Mouse (Mus musculus): ENCODE measurements at regions not wholly inside any gene's neighbourhood (a gene's known extent, or its start where the extent isn't known, plus 50 kb on each side); places are given as distances from the start of the nearest gene placed in this dataset.

DNA sequence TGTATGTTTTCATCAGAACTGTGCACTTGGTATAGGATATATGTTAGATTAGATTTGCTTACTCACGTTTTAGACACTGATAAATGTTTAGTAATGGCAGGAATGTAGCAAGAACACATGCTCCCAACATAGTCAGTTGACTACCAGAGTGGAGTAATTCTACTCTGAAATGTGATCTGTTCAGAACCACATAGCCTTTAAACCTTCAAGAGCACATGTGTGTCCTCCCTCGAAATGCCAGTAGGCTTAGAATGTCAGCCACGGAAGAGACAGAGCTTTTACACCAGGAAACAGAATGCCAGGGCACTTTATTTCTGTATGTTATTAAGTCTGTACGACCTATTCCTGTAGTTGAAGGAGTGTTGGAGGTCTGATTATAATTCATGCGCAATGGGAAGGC, 51.3 kb upstream of the Cd28 start:
- no peak for TF ChIP-seq POLR2A (IDR thresholded peaks at IDR 0.05; ENCODE audit: borderline replicate concordance, extremely low read depth, insufficient read depth, insufficient read length, poor library complexity, severe bottlenecking)
- TF ChIP-seq CTCF (IDR thresholded peaks at IDR 0.05; ENCODE audit: borderline replicate concordance, extremely low read depth, insufficient read depth, insufficient read length), result no peak
- no peak for DNase-seq (ENCODE audit: low read depth)

DNA sequence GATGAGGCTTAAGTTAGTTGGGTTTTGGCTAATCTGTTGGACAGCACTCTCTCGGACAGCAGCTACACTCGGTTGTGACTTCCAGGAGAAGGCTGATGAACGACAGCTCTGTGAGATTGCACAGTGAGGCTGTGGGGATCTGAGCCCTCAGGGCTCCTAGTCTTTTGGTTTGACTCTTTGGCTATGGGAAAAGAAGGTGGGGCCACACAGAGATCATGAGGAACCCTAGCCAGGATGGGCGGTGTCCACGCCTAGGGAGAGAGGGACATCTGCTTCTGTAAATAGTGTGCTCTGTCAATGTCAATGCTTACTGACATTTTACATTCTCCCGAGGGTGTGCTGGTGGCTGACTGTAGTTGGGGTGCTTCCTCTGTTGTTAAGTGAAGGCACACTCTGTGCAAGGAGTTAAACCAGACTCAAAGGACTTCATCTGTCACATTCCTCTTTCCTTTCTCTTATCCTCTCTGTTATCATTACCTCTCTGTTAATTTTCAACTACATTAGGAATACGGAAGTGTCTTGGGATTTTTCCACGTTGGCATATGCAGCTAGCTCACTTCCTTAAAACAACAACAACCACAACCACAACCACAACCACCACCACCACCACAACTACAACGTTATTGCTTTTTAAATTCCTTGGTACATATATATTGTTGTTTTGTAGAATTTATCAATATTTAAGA, 54.2 kb upstream of the Cd28 start:
- no peak for DNase-seq (ENCODE audit: low read depth)
- TF ChIP-seq POLR2A (IDR thresholded peaks at IDR 0.05; ENCODE audit: borderline replicate concordance, extremely low read depth, insufficient read depth, insufficient read length, poor library complexity, severe bottlenecking) (no peak), CTCF (IDR thresholded peaks at IDR 0.05; ENCODE audit: borderline replicate concordance, extremely low read depth, insufficient read depth, insufficient read length) (no peak)

DNA sequence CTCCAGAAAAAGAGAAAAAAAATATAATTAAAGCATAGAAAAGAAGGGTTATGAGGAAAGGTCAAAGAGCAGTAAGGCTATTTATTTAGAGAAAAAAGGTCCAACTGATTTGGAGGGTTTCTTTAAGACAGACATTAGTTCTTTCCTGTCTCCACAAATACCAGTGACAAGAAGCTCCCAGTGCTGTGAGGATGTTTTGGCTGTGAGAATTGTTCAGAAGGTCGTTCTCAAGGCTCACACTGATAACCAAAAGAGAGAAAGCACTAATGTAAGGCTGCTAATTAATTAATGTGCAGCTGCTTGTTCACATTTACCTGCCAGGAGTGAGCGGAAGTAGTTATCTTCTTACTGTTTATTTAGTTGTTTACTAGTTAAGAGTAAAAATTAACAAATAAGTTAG, 54.7 kb upstream of the Cd28 start:
- no peak for DNase-seq (ENCODE audit: low read depth)
- TF ChIP-seq POLR2A (IDR thresholded peaks at IDR 0.05; ENCODE audit: borderline replicate concordance, extremely low read depth, insufficient read depth, insufficient read length, poor library complexity, severe bottlenecking), result no peak
- TF ChIP-seq CTCF (IDR thresholded peaks at IDR 0.05; ENCODE audit: borderline replicate concordance, extremely low read depth, insufficient read depth, insufficient read length), result no peak

DNA sequence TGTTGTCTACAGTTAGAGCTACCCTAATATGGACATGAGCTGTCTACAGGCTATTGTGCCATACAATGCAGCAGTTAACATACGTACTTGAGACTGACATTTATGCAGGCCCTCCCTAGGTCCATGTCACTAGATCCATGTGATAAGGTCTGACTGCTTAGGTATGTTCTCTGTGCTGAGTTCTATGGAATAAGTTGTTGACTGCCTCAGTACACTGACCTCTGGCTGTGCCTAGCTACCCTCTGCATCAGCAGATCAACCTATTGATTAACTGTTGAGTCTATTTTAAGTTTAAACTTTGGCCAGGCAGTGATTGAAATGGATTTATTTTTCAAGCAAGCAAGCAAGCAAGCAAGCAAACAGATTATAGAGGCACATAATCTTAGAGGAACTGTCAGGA, 57.0 kb upstream of the Cd28 start:
- TF ChIP-seq CTCF (IDR thresholded peaks at IDR 0.05; ENCODE audit: borderline replicate concordance, extremely low read depth, insufficient read depth, insufficient read length) (no peak), POLR2A (IDR thresholded peaks at IDR 0.05; ENCODE audit: borderline replicate concordance, extremely low read depth, insufficient read depth, insufficient read length, poor library complexity, severe bottlenecking) (no peak)
- no peak for DNase-seq (ENCODE audit: low read depth)

DNA sequence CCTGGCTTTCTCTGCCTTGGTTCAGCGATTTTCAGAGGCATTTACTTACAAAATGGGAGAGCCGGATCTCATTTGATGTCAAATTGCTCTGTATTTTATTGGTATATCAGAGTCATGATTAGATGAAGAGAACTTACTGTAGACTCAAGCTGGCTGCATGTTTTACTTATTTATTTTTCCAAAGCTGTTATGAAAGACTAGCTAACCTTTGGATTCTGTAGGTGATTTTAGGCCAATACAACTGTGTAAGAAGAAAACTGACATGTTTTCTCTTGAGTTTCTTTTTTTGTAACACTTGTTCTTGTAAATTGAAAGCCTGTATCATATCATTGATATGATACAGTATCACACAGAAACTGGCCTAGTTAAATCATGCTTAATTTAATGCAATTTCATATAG, 57.6 kb upstream of the Cd28 start:
- no peak for DNase-seq (ENCODE audit: low read depth)
- TF ChIP-seq CTCF (IDR thresholded peaks at IDR 0.05; ENCODE audit: borderline replicate concordance, extremely low read depth, insufficient read depth, insufficient read length), result no peak
- TF ChIP-seq POLR2A (IDR thresholded peaks at IDR 0.05; ENCODE audit: borderline replicate concordance, extremely low read depth, insufficient read depth, insufficient read length, poor library complexity, severe bottlenecking), result no peak

DNA sequence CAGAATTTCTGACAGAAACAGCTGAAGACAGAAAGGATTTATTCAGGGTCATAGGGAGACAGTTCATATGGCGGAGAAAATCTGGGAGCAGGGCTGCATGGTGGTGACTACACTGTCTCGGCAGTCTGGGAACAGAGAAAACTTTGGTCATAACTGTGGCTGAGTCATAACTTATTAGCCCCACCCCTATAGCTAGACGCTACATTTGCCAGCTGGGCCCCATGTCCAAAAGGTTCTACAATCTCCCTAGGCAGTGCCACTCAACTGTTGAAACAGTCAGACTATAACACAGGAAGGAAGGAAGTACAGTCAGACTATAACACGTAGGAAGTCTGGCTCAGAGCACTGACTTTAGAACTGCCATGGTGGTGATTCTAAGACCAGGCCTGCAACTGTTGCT, 58.2 kb upstream of the Cd28 start:
- TF ChIP-seq POLR2A (IDR thresholded peaks at IDR 0.05; ENCODE audit: borderline replicate concordance, extremely low read depth, insufficient read depth, insufficient read length, poor library complexity, severe bottlenecking) (no peak), CTCF (IDR thresholded peaks at IDR 0.05; ENCODE audit: borderline replicate concordance, extremely low read depth, insufficient read depth, insufficient read length) (no peak)
- no peak for DNase-seq (ENCODE audit: low read depth)

DNA sequence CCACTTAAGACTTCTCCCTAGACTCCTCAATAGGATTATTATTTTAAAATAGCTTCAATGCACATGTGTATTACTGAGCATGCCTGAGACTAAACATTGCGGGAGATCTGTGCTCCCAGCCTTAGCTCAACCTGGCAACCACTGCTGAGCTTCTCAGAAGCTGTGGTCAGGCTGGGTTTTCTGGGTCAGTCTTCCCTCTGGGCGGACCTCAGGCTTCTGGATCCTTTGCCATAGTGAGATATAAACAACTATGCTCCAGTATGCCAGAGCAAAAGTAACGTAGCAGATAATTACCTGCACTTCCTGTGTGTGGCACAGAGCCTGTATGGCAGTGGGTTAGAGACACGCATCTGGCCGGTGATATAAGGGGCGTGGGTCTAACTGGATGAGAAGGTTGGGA, 59.1 kb upstream of the Cd28 start:
- DNase-seq (ENCODE audit: low read depth), result no peak
- TF ChIP-seq CTCF (IDR thresholded peaks at IDR 0.05; ENCODE audit: borderline replicate concordance, extremely low read depth, insufficient read depth, insufficient read length), result no peak
- TF ChIP-seq POLR2A (IDR thresholded peaks at IDR 0.05; ENCODE audit: borderline replicate concordance, extremely low read depth, insufficient read depth, insufficient read length, poor library complexity, severe bottlenecking), result no peak

DNA sequence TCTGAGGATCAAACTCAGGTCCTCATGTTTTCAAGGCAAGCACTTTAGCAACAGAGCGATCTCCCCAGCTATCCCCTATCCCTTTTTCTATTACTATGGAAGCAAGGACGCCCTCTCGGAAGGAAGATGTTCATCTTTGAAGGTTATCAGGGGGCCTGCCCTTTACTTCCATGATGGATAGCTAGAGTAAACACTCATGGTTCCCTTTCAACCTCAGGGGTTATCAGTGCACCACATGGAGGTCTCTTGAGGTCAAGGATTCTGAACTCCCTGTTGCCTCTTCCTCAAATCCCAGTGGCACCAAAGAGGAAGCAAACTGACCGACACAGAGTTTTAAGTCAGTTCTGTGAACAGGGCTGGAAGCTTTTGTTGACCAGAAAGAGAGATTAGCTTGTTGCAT, 59.6 kb upstream of the Cd28 start:
- DNase-seq (ENCODE audit: low read depth), result no peak
- no peak for TF ChIP-seq CTCF (IDR thresholded peaks at IDR 0.05; ENCODE audit: borderline replicate concordance, extremely low read depth, insufficient read depth, insufficient read length)
- no peak for TF ChIP-seq POLR2A (IDR thresholded peaks at IDR 0.05; ENCODE audit: borderline replicate concordance, extremely low read depth, insufficient read depth, insufficient read length, poor library complexity, severe bottlenecking)

DNA sequence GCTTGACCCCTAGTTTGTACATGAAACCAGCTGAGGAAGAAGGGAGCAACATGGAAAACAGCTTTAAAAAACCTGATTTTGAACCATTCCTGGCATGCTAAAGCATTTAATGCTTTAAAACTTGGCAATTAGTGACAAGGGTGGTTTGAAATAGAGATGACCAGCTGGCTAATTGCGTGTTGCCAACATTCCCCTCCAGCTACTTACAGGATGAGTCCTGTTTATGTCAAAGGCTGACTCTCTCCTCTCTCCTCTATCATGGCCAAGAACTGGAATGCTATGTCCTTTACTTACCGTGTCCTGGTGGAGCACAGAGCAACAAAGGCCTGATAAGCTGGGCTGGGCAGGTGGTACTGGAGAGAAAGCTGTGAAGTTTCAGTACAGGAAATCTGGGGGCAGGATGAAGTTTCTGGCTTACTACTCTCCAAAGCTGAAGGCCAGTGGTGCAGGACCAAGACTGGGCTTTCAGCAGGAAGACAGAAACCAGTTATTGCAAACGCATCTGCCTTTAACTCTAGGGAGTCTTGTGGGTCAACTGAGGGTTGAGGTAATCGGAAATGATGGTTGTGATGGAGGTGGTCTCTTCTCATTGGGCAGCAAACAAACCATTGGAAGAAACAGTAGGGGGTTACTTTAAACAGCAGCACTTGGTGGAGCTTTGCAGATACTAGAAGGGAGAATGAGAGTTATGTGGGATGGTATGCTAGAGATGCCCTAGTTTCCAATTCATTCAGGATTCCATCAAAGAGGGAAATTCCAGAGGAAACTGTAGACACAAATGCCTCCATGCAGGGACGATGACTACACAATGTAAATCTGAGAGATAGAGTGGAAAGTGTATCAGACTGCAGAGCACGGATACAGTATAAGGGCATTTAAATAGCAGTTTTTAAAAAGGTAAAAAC, 60.7 kb upstream of the Cd28 start:
- TF ChIP-seq POLR2A (IDR thresholded peaks at IDR 0.05; ENCODE audit: borderline replicate concordance, extremely low read depth, insufficient read depth, insufficient read length, poor library complexity, severe bottlenecking) (no peak), CTCF (IDR thresholded peaks at IDR 0.05; ENCODE audit: borderline replicate concordance, extremely low read depth, insufficient read depth, insufficient read length) (no peak)

DNA sequence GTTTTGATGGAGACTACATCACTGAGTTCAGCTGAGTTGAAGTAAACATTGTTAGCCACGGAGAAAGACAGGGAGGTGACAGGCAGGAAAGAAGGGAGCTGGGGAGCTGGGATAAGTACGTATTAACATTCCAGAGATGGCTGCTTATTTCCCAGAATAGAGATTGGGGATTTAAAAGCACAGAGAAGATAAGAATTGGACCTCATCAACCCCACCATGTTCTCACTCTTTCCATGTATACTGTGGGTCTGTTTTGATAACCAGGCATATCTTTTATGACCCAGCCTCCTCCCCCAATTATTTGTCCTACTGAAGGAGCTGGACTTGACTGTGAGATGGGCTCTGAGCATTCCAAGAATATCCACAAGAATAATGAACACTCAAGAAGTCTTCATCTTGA, 61.4 kb upstream of the Cd28 start:
- TF ChIP-seq POLR2A (IDR thresholded peaks at IDR 0.05; ENCODE audit: borderline replicate concordance, extremely low read depth, insufficient read depth, insufficient read length, poor library complexity, severe bottlenecking) (no peak), CTCF (IDR thresholded peaks at IDR 0.05; ENCODE audit: borderline replicate concordance, extremely low read depth, insufficient read depth, insufficient read length) (no peak)
- no peak for DNase-seq (ENCODE audit: low read depth)

More for the DNA sequence above, 60.7 kb upstream of the Cd28 start:
- no peak for DNase-seq (ENCODE audit: low read depth)

DNA sequence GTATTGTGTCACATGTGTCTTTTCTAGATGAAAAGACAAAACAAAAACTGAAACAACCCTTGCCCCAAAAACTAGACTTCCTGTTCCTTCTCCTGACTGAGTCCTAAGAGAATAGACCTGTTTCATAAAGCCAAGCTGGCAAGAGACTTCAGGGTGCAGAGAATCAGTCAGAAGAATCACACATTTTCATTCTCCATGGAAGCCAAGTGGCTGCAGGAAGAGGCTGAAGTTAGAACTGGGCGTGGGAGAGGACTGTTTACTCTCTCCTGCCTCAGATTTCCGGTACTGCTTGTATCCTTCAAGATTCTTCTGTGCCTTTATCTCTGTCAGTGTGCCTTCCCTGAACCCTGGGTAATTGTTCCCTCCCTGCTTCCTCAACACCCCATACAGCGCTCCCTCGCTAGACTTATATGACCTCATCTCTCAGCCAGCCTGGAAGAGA, 64.0 kb upstream of the Cd28 start:
- TF ChIP-seq POLR2A (IDR thresholded peaks at IDR 0.05; ENCODE audit: borderline replicate concordance, extremely low read depth, insufficient read depth, insufficient read length, poor library complexity, severe bottlenecking) (no peak), CTCF (IDR thresholded peaks at IDR 0.05; ENCODE audit: borderline replicate concordance, extremely low read depth, insufficient read depth, insufficient read length) (no peak)
- DNase-seq (ENCODE audit: low read depth), result no peak

All from brain, embryonic 14.5 days (tissue).